Mouse (Mus musculus): ENCODE results near the gene Pcnx3.
A peak's percentile ranks its signal among the peaks of the same experiment; 100 is the strongest.
"Not testable (repeated sequence)": the region's sequence is repeated elsewhere in the genome, so short reads cannot be mapped to it uniquely, and the experiment has no call there.

The Pcnx3 gene

GRCm38 (mm10) chr19:5713730-5714129 lies 25.0 kb upstream of the Pcnx3 start:
- ATAC-seq (ENCODE audit: insufficient number of reproducible peaks, low FRiP score, low TSS enrichment): no peak

DNA sequence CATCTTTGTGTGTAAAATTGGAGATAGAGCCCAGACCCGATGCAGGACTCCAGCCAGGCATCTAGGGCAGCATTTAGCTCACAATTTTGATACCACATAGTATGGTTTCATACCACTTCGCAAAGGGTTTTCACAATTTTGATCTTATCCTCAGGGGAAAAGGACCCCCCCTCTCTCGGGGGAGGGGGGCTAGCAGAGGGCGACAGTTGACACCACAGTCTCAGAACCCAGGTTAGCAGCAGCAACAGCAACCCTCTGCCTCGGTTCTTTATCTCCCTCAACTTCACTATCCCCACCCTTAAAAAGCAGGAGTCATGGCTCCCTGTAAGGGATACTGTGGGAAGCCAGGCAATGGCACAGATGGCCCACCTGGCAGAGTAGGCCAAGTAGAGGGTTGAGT lies 24.5 kb upstream of the Pcnx3 start:
- ATAC-seq (ENCODE audit: insufficient number of reproducible peaks, low FRiP score, low TSS enrichment): no peak

DNA sequence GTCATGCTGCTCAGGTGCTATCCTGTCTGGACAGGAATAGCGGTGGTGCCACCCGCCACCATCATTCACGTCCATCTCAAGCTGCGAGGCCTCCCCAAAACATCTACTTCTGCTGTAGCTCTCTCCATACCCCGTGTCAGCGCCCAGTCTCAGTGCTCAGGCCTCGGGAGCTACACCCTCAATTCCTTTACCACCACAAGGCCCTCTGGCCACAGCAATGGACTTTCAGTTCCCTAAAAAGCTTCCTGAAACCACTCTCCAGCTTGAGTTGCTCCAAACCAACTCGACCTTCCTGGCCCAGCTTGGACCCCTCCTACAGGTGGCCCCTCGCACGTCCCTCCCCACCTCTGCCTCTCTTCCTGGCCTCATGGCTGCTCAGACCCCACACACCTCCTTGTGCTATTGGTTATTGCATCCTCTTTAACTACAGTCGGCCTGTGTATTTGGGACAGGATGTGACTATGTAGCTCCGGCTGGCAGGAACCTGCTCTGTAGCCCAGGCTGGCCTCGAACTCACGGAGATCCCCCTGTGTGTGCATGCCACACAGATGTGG lies 23.3 kb upstream of the Pcnx3 start:
- ATAC-seq (ENCODE audit: insufficient number of reproducible peaks, low FRiP score, low TSS enrichment): no peak

DNA sequence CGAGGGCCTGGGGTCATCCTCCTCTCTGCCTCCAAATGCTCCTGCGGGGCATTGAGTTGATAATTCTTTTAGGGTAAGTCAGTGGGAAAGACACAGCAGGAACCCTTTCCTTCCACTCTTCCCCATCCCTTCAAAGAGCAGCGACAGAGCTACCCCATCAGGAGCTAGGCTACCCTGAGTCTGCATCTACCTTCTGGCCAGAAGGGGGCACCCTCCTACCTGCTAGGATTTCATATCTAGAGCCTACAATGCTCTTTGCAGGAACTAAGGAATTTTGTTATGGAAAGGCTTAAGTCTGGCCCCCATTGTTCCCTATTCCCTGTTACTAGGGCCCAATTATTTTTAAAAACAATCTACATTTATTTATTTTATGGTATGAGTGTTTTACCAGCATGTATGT lies 22.5 kb upstream of the Pcnx3 start:
- no peak for ATAC-seq (ENCODE audit: insufficient number of reproducible peaks, low FRiP score, low TSS enrichment)

GRCm38 (mm10) chr19:5710581-5710980 lies 21.9 kb upstream of the Pcnx3 start:
- no peak for ATAC-seq (ENCODE audit: insufficient number of reproducible peaks, low FRiP score, low TSS enrichment)

DNA sequence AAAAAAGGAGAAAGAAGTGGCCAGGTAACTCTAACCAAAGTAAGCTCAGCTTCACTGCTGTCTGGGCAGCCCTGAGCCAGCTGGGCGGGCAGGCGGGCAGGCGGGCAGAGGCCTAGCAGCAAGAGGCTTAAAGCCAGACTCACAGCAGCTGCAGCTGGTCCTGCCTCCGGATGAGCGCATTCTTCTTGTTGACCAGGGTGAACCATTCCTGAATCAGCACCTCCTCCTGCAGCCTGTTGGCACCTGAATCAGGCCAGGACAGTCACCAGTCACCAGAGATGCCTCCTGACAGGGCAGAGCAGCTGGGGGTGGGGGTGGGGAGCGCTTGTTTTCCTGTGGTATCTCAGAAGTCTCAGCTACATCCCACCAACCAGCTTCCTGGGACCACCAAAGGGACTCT lies 21.4 kb upstream of the Pcnx3 start:
- no peak for ATAC-seq (ENCODE audit: insufficient number of reproducible peaks, low FRiP score, low TSS enrichment)

DNA sequence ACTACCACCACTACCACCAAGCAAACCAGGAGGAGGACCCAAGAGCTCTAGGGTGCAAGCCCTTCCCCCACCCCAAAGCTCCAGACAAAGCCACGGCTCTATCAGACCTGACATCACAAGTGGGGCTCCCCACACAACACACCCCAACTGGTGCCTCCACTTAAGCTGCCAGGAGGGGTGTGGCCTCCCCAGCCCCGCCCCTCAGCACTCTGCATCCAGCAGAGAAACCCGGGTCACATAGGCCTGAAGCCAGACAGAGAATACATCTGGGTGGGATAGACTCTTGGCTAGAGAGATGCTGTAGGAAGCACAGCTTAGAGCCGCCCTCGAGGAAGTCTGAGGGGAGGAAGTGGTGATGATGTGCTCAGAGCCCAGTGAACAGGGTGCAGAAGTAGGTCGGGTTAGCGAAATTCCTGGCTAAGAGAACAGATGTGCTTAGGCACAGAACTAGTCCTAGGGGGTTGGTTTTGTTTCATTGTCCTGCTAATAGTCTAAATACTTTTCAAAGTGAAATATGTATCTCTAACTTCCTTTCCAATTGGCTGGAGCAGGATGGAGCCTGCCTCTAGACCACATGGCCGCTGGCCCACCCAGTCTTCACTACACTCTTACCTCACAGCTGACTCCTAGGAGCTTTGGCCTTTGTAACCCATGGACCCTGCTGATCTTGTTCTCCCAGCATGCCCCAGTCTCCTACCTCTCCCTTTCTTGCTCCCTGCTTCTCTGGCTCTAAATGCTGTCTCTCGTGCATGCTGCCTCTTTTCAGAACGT lies 16.3 kb upstream of the Pcnx3 start:
- no peak for ATAC-seq (ENCODE audit: insufficient number of reproducible peaks, low FRiP score, low TSS enrichment)

GRCm38 (mm10) chr19:5704163-5704800 lies 15.6 kb upstream of the Pcnx3 start, which contains the start of gene Kcnk7:
Gene Kcnk7, plus strand, starts transcription at chr19:5704367.
- ATAC-seq (ENCODE audit: insufficient number of reproducible peaks, low FRiP score, low TSS enrichment): no peak

DNA sequence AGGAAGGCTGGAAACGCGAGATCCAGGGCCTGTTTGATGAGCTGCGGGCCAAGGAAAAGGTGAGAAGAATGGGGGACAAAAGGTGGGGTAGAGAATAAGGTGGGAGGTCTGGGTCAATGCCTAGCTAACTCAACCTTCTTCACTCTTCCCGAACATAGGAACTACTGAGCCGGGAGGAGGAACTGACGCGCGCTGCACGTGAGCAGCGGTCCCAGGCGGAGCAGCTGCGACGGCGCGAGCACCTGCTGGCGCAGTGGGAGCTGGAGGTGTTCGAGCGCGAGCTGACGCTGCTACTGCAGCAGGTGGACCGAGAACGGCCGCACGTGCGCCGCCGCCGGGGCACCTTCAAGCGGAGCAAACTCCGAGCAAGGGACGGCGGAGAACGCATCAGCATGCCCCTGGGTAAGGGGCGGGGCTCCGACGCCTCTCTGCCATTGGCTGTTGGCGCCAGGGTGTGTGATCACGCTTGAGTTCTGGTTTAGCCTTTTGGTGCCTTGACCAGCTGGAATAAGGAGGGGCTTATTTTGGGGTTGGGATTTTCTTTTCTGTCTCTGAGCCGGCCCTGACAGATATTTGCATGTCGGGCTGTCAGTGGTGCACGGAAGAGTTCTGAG lies 7.2 kb upstream of the Pcnx3 start:
- no peak for ATAC-seq (ENCODE audit: insufficient number of reproducible peaks, low FRiP score, low TSS enrichment)

GRCm38 (mm10) chr19:5693801-5694200 lies 5.1 kb upstream of the Pcnx3 start:
- no peak for ATAC-seq (ENCODE audit: insufficient number of reproducible peaks, low FRiP score, low TSS enrichment)

DNA sequence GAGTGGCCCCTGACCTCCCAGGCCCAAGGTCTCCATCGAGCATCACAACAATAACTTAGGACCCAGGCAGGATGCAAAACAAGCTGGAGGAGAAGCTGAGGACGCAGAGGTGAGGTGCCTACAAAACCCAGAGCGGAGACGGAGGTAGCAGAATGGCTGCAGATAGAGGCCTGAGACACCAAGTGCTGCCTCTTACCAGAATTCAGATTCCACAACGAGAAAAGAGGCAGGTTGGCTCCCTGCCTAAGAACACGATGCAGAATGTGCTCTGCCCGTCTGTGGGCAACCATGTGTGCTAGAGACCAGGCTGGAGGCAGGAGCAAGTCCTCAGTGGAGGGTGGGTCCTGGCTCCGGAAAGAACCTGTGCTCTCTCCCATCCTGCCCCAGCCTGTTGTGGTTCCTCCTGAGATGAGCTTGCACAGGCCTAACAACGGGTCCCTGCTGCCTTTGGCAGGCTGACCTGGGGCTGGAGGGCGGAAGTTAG lies 4.2 kb upstream of the Pcnx3 start:
- ATAC-seq (ENCODE audit: insufficient number of reproducible peaks, low FRiP score, low TSS enrichment): no peak

DNA sequence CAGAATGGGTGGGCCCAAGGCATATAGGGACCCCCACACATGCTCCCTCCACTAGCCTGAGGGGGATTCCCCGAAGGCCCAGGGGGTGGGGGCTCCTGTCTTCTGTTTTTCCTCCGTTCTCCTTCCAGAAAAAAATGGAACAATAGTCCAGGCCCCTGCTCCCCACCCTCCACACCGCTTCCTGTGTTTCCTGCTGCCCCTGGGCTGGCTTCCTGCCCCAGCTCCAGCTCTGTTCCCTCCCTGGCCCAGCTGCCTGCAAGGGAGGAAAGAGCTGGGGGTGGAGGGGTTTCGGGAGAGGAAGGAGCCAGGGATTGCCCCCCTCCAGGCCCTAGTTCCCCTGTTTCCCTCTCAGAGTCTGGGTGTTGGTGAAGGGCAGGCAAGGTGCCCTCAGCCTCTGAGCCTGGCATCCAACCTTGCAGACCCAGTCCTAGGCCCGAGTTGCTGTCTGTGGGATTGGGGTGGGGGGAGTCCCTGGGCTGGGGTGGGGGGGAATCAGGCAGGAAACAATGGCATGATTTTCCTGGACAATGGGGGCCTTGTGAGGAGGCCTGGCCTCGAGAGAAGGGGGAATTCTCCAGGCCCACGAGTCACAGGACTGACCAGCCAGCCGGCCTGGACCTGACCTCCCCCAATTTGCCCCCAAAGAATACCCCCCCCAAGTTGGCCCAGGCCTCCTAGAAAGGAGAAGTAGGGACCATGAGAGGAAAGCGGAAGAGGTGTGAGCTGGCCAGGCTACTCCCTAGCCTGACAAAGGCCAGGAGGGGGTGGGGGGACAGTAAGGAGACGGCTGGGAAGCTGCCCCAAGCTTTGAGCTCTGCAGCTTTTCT lies 3.6 kb upstream of the Pcnx3 start:
- no peak for ATAC-seq (ENCODE audit: insufficient number of reproducible peaks, low FRiP score, low TSS enrichment)

DNA sequence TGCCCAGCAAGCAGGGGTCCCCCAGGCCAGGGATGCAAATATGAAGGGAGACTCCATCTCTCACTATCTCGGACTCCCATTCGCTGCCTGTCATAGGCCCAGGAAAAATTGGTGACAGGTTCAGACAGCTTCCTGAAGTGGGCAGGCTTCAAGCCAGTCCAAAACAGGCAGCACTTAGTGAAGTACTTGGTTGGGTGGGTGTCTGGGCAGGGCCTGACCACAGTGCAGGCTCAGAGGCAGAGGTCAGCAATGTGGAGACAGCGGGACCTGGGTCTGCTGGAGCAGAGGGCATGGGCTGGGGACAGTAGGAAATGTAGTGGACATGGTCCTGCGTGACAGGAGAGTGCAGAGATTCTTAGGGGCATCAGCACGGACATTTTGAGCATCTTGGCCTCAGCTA lies 2.9 kb upstream of the Pcnx3 start:
- no peak for ATAC-seq (ENCODE audit: insufficient number of reproducible peaks, low FRiP score, low TSS enrichment)

DNA sequence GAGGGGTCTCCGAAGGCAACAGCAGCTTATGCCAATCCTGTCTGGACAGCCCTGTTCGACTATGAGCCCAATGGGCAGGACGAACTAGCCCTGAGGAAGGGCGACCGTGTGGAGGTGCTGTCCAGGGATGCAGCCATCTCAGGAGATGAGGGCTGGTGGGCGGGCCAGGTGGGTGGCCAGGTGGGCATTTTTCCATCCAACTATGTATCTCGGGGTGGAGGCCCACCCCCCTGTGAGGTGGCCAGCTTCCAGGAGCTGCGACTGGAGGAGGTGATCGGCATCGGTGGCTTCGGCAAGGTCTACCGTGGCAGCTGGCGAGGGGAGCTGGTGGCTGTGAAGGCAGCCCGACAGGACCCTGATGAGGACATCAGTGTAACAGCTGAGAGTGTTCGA lies 1.6 kb upstream of the Pcnx3 start:
- no peak for ATAC-seq (ENCODE audit: insufficient number of reproducible peaks, low FRiP score, low TSS enrichment)

DNA sequence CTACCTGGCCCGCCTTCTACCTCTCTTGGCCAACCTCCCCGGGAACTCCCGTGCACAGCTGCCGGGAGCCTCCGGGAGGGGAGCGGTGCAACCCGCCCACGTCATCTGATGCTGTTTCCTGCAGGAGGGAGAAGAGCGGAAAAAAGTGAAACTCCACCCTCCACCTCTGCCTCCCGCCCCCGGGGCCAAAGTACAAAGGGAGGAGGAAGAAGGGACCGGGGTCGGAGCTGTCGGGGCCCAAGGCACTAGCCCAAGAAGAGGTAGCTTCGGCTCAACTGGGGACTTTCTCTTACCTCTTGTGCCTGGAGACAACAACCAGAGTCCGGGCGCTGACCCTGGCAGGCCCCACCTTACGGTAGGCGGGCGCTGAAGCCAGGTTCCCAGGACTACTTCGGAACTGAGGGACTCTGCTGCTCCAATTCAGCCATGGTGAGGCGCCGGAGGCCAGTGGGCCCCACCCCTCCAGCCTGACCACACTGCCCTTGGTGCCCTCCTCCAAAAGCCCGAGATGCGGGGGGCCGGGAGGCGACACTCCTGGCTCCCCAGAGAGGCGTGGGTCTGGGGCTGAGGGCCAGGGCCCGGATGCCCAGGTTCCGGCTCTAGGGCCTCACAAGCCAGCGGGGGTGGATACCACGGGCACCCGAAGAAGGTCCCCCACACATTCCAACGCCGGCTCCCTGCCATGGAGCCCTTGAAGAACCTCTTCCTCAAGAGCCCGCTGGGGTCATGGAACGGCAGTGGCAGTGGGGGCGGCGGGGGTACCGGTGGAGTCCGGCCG lies 1.0 kb upstream of the Pcnx3 start:
- peak; percentile 4; the same call in 1 of the 2 replicates for ATAC-seq (ENCODE audit: insufficient number of reproducible peaks, low FRiP score, low TSS enrichment)

DNA sequence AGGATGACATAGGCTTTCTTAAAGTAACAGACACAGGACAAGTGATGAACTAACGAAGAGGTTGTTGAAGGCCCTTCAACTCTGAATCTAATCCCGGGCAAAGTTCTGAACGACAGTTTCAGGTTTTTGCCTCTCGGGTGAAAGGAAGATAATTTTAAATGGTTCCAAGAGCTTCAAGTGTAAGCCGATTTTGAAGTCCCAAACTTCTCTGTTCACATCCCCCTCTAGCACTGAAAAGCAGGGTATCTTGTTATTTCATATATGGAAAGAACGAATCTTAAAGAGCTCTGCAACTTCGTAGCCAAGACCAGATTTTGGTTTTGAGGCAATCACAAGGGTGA lies 350 bp upstream of the Pcnx3 start:
- no peak for ATAC-seq (ENCODE audit: insufficient number of reproducible peaks, low FRiP score, low TSS enrichment)

DNA sequence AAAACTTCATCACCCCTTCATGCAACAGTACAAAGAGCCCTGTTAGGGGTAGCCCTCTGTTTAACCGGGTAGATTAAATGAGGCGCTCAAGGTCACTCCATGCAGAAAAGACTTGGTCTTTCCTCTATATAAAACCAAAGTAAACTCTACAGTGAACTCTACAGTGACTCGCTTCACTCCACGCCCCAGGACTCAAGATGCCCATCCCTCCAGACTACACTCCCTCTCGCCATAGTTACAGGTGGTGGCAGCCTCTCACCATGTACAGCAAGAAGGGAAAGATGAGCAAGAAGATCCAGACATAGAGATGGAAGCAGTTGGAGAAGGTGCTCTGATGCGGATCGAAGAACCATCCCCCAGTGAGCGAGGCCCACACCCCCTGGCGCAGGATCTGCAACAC lies 970 bp downstream of the Pcnx3 start:
- no peak for ATAC-seq (ENCODE audit: insufficient number of reproducible peaks, low FRiP score, low TSS enrichment)

- ATAC-seq (ENCODE audit: insufficient number of reproducible peaks, low FRiP score, low TSS enrichment): not testable (repeated sequence)
Measured at GRCm38 (mm10) chr19:5686954-5687353, 1.8 kb downstream of the Pcnx3 start.

- ATAC-seq (ENCODE audit: insufficient number of reproducible peaks, low FRiP score, low TSS enrichment): no peak
Measured at GRCm38 (mm10) chr19:5686437-5686836, 2.3 kb downstream of the Pcnx3 start.

DNA sequence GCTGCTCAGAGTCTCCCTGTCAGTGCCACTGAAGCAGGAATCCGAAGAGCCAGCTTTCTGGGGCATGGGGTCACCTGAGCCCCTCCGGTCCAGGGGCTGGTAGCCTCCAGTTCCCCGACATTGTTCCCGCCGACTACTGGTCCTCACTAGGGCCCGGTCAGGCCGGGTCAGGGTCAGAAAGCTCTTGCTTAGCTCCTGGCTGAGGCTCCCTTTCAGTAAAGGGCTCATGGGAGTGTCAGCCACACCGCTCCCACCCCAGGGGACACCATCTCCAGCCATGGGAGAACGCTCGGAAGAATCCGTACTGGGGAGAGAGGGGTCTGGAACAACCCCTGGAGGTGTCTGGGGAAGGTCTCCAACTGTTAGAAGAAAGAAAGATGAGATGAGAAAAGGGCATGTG lies 2.8 kb downstream of the Pcnx3 start:
- no peak for ATAC-seq (ENCODE audit: insufficient number of reproducible peaks, low FRiP score, low TSS enrichment)

Measured in cerebellum, adult (tissue).